Mouse (Mus musculus) bone marrow macrophage, adult 2 months (primary cell): ENCODE data around the gene Rps6ka5.

ENCODE experiments used
- CTCF ChIP-seq: IDR thresholded peaks from 2 replicates; pipeline ENCODE4 v1.5.1; 2012; ENCODE audit warnings: low read depth, mild to moderate bottlenecking, low read length, moderate library complexity
- POLR2A ChIP-seq: IDR thresholded peaks from 2 replicates; pipeline ENCODE4 v1.6.1; 2012; ENCODE audit warnings: mild to moderate bottlenecking, low read depth, low read length, borderline replicate concordance

DNA sequence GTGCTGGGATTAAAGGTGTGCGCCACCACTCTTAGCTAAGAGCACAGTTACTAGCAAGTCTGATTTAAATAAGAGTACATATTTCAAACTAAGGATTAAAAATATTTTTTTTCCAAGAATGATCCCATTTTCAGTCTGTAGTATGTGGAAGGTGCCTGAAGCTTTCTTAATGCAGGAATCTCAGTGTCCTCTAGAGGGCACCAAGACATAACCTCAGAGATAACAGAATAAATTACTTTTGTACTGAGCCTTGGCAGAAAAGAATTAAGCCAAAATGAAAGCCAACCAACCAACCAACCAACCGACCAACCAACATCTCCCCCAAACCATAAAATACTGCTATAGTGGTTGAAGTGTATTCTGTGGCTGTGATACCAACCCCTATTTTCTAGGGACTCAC lies 148.5 kb downstream of the Rps6ka5 start:
- no peak for TF ChIP-seq CTCF
- no peak for TF ChIP-seq POLR2A
